Mouse (Mus musculus): ENCODE results near the gene Vps33b.

Vps33b gene

DNA sequence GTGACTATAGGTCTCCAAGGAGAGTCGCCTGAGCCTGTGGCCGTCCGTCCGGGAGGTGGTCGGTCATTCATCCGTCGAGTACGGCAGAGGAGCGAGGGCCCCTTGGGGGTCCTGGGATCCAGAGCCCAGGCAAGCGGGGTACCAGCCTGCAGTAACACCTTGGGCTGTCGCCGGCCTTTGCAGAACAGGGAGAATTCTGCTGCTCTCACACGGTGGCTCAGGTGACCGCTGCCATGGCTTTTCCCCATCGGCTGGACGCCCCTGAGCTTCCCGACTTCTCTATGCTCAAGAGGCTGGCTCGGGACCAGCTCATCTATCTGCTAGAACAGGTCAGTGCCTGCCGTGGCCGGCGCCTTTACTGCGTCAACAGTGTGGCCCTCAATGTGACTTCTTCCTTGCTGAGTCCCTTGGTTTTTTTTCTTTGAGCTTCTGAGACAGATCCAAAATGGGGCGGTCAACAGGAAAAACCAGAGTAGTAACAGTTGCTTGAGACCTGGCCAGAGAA lies 354 bp downstream of the Vps33b start:
- DNase-seq (ENCODE audit: low spot score): peak; percentile 12

DNA sequence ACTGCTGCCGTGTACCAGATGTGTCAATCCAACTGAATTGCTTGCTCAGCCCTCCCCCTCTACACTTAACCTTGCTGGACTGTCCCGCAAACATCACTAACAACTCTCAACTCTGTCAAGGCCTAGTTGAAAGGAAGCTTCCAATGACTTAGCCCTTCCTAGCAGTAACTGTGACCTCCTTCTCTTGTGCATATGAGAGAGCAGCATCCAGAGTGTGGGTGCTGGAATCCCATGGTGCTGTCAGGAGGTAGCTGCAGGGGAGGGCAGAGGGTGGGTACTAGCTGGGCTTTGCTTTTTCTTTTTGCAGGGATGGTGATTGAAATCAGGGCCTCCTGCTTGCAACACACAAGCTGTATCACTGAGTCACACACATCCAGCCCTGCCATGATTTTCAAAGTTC lies 4.0 kb downstream of the Vps33b start:
- DNase-seq (ENCODE audit: low spot score): no peak

DNA sequence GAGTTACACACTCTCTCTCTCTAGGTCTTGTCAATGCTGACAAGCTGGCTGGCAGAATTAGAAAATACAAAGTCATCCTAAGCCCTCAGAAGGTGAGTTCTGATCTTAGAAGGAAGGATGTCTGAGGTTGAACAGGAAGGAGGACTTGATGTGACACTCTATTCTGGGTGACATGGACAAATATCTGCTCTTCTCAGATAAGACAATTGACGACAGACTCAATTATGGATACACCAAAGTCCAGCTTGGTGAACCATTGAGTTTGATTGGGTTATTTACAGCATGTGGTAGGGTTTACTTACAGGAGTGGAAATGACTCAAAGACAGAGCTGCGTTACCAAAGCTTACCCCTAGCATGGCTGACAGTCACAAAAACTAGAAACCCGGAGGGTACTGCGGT lies 6.9 kb downstream of the Vps33b start:
- no peak for DNase-seq (ENCODE audit: low spot score)

DNA sequence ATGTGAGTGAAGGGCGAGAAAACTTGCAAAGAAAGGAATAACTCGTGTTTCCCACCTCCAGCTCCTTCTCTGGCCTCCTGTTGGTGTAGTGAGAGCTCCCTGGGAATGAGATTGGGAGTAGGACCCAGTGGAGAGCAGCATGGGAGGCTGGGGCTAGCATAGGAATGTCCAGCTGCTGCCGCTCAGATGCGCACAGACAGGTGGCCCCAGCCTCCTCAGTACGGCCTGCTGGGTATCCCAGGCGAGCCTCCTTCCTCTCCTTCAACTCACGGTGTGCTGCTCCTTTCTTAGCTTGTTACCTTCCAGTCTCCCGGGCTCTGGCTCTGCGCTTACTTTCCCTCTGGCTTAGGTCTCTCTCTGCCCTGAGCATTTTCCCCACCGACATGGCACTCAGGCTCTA lies 10.6 kb downstream of the Vps33b start:
- no peak for DNase-seq (ENCODE audit: low spot score)

DNA sequence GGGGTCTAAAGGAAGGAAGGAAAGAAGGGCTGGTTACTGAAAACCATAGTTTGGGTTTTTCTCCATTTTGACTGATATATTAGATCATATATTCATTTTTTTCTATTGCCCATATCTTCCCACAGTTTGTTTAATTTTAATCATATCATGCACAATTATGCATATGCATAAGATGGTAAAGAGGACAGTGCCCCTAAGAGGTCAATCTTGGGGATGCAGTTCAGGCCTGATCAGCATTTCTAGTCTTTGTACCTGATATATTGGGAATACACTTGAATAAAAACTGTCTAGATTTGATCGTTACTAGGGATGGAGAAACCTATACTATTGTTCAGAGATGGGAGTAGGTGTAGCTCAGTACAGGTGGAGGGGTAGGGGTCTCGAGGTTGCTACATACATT lies 11.5 kb downstream of the Vps33b start:
- no peak for DNase-seq (ENCODE audit: low spot score)

DNA sequence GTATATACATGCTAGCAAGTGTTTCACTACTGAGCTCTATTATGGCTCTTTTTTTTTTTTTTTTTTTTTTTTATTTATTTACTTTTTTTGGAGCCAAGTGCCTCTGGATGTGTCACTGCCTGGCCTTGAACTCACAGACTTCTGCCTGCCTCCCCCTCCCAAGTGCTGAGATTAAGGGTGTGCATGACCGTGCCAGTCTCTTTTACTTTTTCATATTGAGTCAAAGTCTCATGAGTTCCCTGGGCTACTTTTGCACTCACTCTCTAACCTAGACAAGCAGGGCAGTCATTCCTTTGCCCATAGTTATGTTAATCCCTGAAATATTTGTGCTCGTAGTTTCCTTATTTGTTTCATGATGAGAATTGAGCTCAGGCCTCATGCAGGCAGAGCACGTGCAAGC lies 12.2 kb downstream of the Vps33b start:
- no peak for DNase-seq (ENCODE audit: low spot score)

DNA sequence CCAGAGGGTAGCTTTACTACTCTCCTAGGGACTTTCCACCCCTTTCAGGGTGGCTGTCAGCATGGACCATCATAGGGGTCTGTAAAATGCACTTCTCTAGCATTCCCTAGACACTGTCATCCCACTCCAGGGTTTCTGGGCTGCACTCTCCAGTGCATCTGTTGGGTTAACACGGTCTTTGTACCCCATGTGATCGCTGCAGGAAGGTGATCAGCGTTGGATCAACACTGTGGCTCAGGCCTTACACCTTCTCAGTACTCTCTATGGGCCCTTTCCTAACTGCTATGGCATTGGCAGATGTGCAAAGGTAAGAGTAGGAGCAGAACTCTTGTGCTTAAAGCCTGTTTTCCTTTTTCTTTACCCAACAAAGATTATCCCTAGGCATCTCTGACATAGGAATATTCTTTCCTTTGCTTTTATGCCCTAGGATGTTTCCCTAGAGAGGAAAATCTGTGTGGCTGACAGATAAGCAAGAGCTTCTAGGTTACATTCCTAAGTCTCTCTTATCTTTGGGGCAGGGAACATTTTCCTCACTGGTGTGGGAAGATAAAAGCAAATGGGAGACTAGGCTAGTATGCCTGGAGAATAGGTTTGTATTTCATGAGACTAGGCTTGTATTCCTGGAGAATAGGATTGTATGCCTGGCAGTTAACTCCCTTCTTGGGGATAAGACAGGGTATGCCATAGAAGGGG lies 13.9 kb downstream of the Vps33b start:
- no peak for DNase-seq (ENCODE audit: low spot score)

DNA sequence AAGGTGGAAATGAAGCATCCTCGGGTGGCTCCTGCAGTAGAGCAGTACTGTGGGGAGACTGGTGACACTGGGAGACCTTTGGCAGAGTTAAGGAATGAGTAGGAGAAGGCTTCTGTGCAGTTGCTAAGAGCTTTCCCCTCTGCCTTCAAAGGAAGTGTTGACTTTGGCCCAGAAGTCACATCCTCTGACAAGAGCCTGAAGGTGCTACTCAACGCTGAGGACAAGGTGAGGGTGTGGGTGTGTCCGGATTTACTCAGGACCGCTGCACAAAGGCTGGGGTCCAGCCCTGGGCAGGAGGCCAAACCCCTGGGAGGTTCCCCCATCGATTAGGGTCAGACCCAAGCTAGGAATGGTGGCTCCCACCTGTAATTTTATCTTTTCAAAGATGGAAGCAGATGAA lies 14.9 kb downstream of the Vps33b start:
- DNase-seq (ENCODE audit: low spot score): no peak

DNA sequence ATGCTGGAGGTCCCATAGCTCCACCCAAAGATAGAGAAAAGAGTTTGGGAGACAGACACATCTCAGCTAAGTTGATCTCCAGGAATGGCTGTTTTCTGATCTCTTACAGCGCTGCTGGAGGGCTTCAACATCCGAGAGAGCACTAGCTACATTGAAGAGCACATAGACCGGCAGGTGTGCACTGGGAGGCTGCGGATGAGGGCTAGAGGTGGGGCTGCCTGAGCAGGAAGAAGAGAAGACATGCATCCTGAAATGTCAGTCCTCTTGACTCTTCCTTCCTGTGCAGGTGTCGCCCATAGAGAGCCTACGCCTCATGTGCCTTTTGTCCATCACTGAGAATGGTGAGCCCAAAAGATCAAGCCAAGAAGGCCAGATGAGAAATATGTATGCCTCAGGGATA lies 16.3 kb downstream of the Vps33b start:
- DNase-seq (ENCODE audit: low spot score): no peak

DNA sequence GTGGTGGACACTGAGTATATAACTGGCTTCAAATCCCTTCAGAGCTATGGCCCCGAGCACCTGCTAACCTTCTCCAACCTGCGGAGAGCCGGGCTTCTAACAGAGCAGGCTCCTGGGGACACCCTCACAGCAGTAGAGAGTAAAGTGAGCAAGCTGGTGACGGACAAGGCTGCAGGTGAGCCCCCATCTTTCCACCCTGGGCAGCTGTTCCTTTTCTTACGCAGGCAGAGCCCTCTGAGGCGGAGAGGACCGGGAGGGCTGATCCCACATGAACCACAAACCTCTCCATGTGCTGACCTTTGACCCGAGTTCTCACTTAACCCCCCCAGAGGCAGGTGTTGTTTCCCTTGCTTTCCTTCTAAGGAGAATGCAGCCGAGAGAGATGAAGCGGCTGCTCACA lies 18.3 kb downstream of the Vps33b start:
- DNase-seq (ENCODE audit: low spot score): no peak

DNA sequence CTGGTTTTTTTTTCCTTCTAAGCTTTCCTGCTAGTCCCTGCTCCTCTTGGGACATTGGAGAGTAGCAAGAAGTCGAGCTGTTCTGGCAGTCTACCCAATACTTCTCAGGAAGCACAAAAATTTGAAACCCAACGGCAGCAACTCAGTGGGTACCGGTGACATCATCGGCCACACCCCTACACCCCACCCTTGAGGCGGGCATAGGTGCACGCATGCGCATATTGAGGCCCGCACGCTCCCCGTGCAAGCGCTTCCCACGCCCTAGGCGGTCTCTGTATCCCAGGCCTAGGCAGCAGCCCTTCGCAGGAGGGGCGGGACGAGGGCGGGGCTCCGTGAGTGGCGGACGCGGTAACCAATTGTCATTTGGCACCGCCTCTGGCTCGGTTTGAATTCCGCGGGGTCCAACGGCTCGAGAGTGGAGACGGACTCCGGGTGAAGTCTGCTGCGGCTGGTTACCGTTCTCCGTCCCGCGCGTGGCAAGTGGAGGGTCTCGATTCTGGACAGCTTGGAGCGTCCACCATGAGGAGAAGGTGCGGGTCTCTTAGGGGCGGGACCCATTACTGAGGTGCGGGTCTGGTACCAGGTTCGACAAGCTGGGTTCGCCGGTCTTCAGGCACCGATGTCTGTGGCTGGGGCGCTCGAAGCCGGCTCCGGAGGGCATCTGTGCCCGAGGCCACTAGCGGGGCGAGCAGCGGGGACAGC lies 24.8 kb downstream of the Vps33b start, which contains the start of gene Prc1:
Gene Prc1, plus strand, starts transcription at position 389 of the 702 bp plus-strand sequence.
- peak; percentile 99 for DNase-seq (ENCODE audit: low spot score)

DNA sequence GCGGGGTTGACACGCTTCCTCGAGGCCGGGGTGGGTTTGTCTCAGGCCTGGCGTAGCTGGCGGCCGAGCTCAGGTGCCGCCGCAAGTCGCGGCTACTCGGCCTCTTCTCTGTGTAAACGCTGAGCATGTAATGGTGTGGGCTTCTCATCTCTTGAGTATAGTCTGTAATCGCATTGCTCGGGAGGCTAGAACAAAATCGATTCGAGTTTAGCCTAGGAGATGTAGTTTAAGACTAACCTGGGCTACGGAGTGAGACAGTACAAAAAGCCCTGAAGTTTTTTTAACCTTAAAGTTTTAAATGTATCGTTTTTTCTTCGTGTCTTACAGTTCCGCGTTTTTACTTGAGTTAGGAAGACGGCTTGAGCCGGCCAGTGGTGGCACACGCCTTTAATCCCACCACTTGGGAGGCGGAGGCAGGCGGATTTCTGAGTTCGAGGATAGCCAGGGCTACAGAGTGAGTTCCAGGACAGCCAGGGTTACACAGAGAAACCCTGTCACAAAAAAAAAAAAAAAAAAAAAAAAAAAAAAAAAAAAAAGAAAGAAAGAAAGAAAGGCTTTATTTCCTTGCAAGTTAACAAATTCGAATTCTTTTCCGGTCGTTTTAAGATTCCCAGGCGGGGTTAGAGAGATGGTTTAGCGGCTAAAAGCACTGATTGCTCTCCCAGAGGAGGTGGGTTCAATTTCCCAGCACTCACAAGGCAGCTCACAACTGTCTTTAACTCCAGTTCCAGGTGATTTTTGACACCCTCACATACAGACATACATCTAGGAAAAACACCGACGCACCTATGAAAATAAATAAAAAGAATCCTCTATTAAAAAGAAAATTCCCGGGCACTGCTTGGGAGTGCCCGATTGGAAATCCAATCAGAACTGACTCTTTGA lies 25.6 kb downstream of the Vps33b start:
- DNase-seq (ENCODE audit: low spot score): peak; percentile 63

DNA sequence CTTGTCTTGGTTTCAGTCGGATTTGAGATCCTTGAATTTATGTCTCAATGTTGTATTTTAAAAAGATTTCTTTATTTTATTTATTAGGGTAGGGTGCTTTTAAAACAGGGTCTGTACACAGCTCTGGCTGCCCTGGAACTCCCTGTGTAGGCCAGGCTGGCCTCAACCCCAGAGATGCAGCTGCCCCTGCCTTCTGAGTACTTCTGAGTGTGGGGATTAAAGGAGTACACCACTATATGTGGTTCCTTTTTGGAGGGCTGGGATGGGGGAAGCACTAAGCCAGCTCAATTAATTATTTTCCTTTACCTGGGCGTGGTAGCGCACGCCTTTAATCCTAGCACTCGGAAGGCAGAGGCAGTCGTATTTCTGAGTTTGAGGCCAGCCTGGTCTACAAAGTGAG lies 27.0 kb downstream of the Vps33b start:
- DNase-seq (ENCODE audit: low spot score): no peak

DNA sequence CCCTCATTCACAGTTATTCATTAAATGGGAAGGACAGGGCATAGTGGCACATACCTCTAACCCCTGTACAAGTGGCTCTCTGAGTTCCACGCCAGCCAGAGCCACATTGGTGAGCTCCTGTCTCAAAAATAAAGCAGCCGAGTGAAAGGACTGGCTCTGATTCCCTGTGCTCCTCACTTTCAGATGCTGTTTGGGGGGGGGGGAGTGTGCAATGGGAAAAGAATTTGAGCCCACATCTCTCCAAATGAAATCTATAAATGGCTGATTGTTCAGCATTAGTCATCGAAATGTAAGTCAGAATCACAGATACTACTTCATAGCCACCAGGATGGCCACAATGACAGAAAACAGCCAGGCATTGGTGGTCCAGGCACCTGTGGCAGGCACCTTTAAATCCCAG lies 27.6 kb downstream of the Vps33b start:
- no peak for DNase-seq (ENCODE audit: low spot score)

DNA sequence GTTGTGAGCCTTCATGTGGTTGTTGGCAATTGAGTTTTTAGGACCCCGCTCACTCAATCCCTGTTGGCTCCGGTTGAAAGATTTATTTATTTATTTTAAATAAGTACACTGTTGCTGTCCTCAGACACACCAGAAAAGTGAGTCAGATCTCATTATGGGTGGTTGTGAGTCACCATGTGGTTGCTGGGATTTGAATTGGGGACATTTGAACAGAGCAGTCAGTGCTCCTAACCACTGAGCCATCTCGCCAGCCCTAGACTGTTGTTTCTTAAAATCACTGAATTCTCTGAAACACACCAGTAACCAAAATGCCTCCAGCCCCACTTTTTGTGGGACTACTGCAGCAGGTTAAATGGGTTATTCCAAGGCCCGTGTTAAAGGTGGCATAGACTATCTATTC lies 29.3 kb downstream of the Vps33b start:
- no peak for DNase-seq (ENCODE audit: low spot score)

DNA sequence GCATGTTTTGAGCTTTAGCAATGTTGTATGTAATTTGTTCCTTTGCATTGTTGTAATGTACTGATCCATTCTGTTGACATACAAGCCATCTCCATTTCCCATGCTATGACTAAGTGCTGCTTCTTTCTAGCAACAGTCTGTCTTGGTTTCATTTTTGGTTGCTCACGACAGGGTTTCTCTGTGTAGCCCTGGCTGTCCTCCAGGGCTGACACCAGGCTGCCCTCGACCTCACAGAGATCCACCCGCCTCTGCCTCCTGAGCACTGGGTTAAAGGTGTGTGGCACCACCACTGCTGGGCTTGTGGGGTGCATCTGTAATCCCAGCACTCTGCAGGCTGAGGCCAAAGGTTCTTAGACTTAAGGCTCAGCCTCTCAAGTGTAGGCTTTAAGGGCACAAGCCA lies 30.1 kb downstream of the Vps33b start:
- DNase-seq (ENCODE audit: low spot score): no peak

DNA sequence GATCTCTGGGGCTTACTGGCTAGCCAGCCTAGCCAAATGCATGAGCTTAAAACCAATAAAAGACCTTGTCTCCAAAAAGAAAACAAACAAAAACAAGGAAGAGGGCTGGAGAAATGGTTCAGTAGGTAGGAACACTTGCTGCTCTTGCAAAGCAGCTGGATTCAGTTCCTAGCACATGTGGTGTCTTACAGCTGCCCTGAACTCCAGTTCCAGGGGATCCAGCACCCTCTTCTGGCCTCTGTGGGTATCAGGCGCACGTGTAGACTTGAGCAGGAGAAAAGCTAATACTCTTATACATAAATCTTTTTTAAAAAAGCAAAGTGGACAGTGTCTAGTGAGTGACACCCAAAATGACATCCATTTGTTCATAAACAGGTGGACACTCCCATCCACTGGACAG lies 32.1 kb downstream of the Vps33b start:
- no peak for DNase-seq (ENCODE audit: low spot score)

DNA sequence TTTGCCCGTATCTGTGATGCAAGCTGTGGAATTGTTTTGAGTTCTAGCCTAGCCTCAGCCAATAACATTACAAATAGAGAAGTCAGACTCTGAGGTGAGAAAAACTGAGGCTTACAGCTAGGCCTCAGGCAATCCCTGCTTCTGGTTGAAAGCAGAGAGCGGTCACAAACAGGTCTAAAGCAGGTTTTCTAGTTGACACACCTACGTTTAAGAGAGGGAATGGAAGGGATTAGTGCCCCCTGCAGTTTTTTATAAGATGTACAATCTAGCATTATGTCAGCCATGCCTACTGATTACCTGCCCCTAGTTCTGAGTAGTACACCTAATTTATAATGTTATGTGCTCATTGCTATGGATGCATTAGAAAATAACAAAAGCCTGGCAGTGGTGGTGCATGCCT lies 38.3 kb downstream of the Vps33b start:
- DNase-seq (ENCODE audit: low spot score): no peak

DNA sequence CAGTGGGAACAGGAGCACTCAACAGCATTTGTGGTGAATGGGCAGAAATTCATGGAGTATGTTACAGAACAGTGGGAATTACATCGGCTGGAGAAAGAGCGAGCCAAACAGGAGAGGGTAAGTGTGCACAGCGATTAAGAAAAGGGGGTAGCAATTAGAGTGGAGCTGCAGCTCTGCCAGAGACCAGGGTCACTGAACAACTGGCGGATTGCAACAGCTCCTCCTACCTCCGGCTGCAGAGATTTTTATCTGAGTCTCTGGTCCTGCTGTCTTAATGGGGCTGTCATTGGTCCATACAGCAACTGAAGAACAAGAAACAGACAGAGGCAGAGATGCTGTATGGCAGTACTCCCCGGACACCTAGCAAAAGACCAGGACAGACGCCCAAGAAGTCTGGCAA lies 41.3 kb downstream of the Vps33b start:
- no peak for DNase-seq (ENCODE audit: low spot score)

DNA sequence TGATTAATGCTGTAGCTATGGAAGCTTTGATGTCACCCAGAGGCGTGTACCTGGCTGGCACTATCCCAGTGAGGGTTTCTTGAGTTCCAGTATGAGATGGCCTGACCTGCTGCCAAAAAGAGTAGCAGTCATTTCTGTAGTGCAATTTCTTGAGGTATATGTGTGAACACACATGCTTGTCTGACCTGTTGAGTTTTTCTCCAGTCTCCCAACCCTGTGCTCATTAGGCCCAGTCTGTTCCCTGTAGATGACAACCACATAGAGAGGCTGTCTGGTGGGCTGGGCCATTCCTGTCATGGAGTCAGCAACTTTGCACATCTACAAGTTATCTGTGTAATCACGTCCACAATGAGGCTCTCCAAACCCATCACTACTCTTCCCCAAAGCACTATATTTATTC lies 46.3 kb downstream of the Vps33b start:
- DNase-seq (ENCODE audit: low spot score): no peak

DNA sequence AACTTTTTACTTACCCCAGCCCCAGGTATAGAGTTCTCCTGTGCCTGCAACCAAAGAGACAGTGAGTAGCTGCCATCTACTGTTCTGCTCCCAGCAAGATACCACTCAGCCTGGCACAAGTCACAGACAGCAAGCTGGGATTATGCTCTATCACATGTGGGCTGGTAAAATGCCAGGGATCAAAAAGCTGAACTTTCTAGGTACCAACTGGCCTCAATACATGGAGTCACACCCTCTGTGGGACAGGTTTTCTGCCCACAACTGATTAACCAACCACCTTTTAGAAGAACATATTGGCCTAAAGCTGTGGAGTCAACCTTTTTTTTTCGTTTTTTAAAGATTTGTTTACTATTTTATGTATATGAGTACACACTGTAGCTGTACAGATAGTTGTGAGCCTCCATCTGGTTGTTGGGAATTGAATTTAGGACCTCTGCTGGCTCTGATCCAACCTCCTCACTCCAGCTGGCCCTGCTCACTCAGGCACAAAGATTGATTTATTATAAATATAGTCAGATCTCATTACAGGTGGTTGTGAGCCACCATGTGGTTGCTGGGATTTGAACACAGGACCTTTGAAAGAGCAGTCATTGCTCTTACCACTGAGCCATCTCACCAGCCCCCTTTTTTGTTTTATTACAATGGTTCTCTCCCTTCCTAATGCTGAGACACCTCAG lies 48.1 kb downstream of the Vps33b start:
- DNase-seq (ENCODE audit: low spot score): no peak

DNA sequence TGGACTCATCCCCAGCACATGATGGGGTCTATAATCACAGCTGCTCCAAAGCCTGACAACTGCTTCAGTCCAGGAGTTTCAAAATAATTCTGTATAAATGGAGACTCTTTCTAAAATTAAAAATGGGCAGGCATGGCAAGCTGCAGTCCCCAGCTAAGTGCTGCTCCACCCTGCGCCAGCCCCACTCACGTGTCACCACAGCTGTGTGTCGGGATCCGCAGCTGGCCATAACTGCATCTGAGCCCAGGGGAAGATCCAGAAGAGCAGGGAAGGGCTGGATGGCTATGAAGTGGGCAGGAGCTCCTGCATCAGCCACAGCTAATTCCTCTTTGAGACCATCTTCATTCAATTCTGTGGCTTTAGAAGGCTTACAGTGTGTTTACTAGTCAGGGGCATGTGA lies 49.2 kb downstream of the Vps33b start:
- no peak for DNase-seq (ENCODE audit: low spot score)
